Mouse (Mus musculus): Measurements from ENCODE around the gene AI182371. TPM values are rescaled to one million over a fixed set of nuclear protein-coding genes. Genes with fewer than 3 reads are reported as not detected.

AI182371 gene
- polyA plus RNA-seq, 1 experiment, result 0.25 TPM

DNA sequence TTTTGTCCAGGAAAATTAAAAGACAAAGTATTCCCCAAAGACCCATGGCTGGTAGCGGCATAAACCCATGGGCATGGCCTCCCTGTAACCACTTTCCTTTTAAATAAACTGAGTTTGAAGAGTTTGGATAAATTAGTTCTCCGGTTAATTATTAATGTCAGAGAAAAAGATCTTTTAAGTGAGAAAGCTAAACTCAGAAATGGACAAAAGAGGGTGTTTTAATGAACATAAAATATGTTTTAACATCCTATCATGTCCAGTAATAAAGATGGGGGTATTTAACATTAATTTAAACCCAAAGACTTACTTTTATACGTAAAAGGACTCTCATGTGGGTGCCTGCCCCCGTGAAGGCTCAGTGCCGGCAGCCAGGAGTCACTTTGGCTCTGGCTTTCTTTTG is 40.0 kb downstream of the AI182371 start, which contains the start of gene Hc:
Gene Hc (minus strand): TSS at position 101 of the 400 bp plus-strand sequence.
- Histone ChIP-seq H3K4me1 (ENCODE audit: control insufficient read depth, insufficient read depth, insufficient read length) (no peaks in the 10 kb centered on the region), H3K36me3 (ENCODE audit: control insufficient read depth, insufficient read depth, low read length) (no peaks in the 10 kb centered on the region), H3K27ac (ENCODE audit: insufficient read depth, low read length) (no peak within 1 kb of the TSS), H3K4me3 (ENCODE audit: extremely low read depth, insufficient read depth, insufficient read length) (no peak within 1 kb of the TSS), H3K27me3 (ENCODE audit: control insufficient read depth, insufficient read depth, low read length) (no peaks in the 10 kb centered on the region)
- TF ChIP-seq POLR2A (IDR thresholded peaks at IDR 0.05; ENCODE audit: low read depth, low read length) (no peak), CTCF (IDR thresholded peaks at IDR 0.05; ENCODE audit: extremely low read depth, insufficient read depth, insufficient read length, insufficient replicate concordance) (no peak)
- no peak for DNase-seq (ENCODE audit: low read depth in 1 of 2, low spot score in 2 of 2)
- WGBS, result 86% methylated on average over 5 of the region's 5 CpGs

DNA sequence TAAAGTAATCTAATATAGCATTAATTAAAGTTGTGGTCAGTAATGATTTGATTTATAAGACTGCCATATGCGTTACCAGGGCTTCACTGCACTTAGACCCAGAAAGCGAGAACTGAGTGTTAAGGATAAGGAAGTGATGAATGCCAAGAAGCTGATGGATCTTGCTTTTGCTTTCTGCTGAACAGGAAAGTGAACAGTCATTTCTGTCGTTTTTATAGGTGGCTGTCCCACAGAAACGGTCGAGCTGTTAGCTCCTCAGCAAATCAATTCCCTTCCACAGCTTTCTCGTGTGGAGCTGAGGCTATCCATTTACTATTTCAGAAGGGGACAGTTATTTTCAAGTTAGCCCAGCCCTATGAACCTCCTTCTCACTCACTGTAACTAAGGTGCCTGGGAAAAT is 40.4 kb downstream of the AI182371 start:
- Histone ChIP-seq H3K4me3 (ENCODE audit: extremely low read depth, insufficient read depth, insufficient read length) (no peak overlapping the region), H3K27ac (ENCODE audit: insufficient read depth, low read length) (no peak overlapping the region), H3K27me3 (ENCODE audit: control insufficient read depth, insufficient read depth, low read length) (no peaks in the 10 kb centered on the region), H3K36me3 (ENCODE audit: control insufficient read depth, insufficient read depth, low read length) (no peaks in the 10 kb centered on the region), H3K4me1 (ENCODE audit: control insufficient read depth, insufficient read depth, insufficient read length) (no peaks in the 10 kb centered on the region)
- TF ChIP-seq POLR2A (IDR thresholded peaks at IDR 0.05; ENCODE audit: low read depth, low read length) (no peak), CTCF (IDR thresholded peaks at IDR 0.05; ENCODE audit: extremely low read depth, insufficient read depth, insufficient read length, insufficient replicate concordance) (no peak)
- DNase-seq (ENCODE audit: low read depth in 1 of 2, low spot score in 2 of 2), result no peak
- 27% methylated on average over 6 of the region's 6 CpGs for WGBS

DNA sequence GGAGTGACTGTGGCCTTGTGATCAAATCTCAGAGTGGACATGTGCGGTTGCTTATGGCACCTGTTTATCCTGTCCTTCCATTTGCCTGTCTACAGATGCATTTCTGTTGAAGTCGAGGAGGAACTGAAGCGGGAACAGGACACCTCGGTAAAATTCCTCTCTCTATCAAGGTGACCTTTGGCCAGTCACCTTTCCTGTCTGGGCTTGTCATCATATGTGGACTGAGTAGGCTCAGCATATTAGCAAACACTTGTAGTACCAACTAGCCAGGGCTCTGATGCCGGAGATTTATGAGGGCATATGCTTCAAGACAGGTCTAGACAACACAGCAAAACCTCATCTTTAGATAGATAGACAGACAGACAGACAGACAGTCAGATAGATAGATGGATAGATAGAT is 41.1 kb downstream of the AI182371 start:
- TF ChIP-seq POLR2A (IDR thresholded peaks at IDR 0.05; ENCODE audit: low read depth, low read length) (no peak), CTCF (IDR thresholded peaks at IDR 0.05; ENCODE audit: extremely low read depth, insufficient read depth, insufficient read length, insufficient replicate concordance) (no peak)
- Histone ChIP-seq H3K36me3 (ENCODE audit: control insufficient read depth, insufficient read depth, low read length) (no peaks in the 10 kb centered on the region), H3K27ac (ENCODE audit: insufficient read depth, low read length) (no peak overlapping the region), H3K4me1 (ENCODE audit: control insufficient read depth, insufficient read depth, insufficient read length) (no peaks in the 10 kb centered on the region), H3K4me3 (ENCODE audit: extremely low read depth, insufficient read depth, insufficient read length) (no peak overlapping the region), H3K27me3 (ENCODE audit: control insufficient read depth, insufficient read depth, low read length) (no peaks in the 10 kb centered on the region)
- WGBS, result 89% methylated on average over 5 of the region's 5 CpGs
- DNase-seq (ENCODE audit: low read depth in 1 of 2, low spot score in 2 of 2), result no peak

GRCm38 (mm10) chr2:35058325-35058724 is 43.0 kb downstream of the AI182371 start:
- no peak for DNase-seq (ENCODE audit: low read depth in 1 of 2, low spot score in 2 of 2)
- no peak overlapping the region for H3K4me3 ChIP-seq (ENCODE audit: extremely low read depth, insufficient read depth, insufficient read length)
- TF ChIP-seq CTCF (IDR thresholded peaks at IDR 0.05; ENCODE audit: extremely low read depth, insufficient read depth, insufficient read length, insufficient replicate concordance), result no peak
- no peak for TF ChIP-seq POLR2A (IDR thresholded peaks at IDR 0.05; ENCODE audit: low read depth, low read length)
- H3K4me1 ChIP-seq (ENCODE audit: control insufficient read depth, insufficient read depth, insufficient read length), result no peaks in the 10 kb centered on the region
- no peak overlapping the region for H3K27ac ChIP-seq (ENCODE audit: insufficient read depth, low read length)
- WGBS, result 75% methylated on average over 2 of the region's 2 CpGs
- no peaks in the 10 kb centered on the region for H3K36me3 ChIP-seq (ENCODE audit: control insufficient read depth, insufficient read depth, low read length)
- no peaks in the 10 kb centered on the region for H3K27me3 ChIP-seq (ENCODE audit: control insufficient read depth, insufficient read depth, low read length)

GRCm38 (mm10) chr2:35057243-35057642 is 44.1 kb downstream of the AI182371 start:
- TF ChIP-seq POLR2A (IDR thresholded peaks at IDR 0.05; ENCODE audit: low read depth, low read length) (no peak), CTCF (IDR thresholded peaks at IDR 0.05; ENCODE audit: extremely low read depth, insufficient read depth, insufficient read length, insufficient replicate concordance) (no peak)

GRCm38 (mm10) chr2:35048851-35049250 is 52.5 kb downstream of the AI182371 start:
- no peak for TF ChIP-seq POLR2A (IDR thresholded peaks at IDR 0.05; ENCODE audit: low read depth, low read length)
- TF ChIP-seq CTCF (IDR thresholded peaks at IDR 0.05; ENCODE audit: extremely low read depth, insufficient read depth, insufficient read length, insufficient replicate concordance), result peak; percentile 38; the same call in 1 of the 2 replicates
- Histone ChIP-seq H3K4me1 (ENCODE audit: control insufficient read depth, insufficient read depth, insufficient read length) (no peaks in the 10 kb centered on the region), H3K27me3 (ENCODE audit: control insufficient read depth, insufficient read depth, low read length) (no peaks in the 10 kb centered on the region), H3K36me3 (ENCODE audit: control insufficient read depth, insufficient read depth, low read length) (no peaks in the 10 kb centered on the region), H3K27ac (ENCODE audit: insufficient read depth, low read length) (no peak overlapping the region), H3K4me3 (ENCODE audit: extremely low read depth, insufficient read depth, insufficient read length) (no peak overlapping the region)
- DNase-seq (ENCODE audit: low read depth in 1 of 2, low spot score in 2 of 2), result peak; percentile 6 to 37
- 43% methylated on average over 5 of the region's 5 CpGs for WGBS

More at GRCm38 (mm10) chr2:35057243-35057642, 44.1 kb downstream of the AI182371 start:
- Histone ChIP-seq H3K27ac (ENCODE audit: insufficient read depth, low read length) (no peak overlapping the region), H3K36me3 (ENCODE audit: control insufficient read depth, insufficient read depth, low read length) (no peaks in the 10 kb centered on the region), H3K4me1 (ENCODE audit: control insufficient read depth, insufficient read depth, insufficient read length) (no peaks in the 10 kb centered on the region), H3K27me3 (ENCODE audit: control insufficient read depth, insufficient read depth, low read length) (no peaks in the 10 kb centered on the region), H3K4me3 (ENCODE audit: extremely low read depth, insufficient read depth, insufficient read length) (no peak overlapping the region)
- WGBS, result 66% methylated on average over 11 of the region's 11 CpGs
- DNase-seq (ENCODE audit: low read depth in 1 of 2, low spot score in 2 of 2), result no peak

GRCm38 (mm10) chr2:35044956-35045355 is 56.4 kb downstream of the AI182371 start:
- peak; percentile 38; the same call in 1 of the 2 replicates for TF ChIP-seq CTCF (IDR thresholded peaks at IDR 0.05; ENCODE audit: extremely low read depth, insufficient read depth, insufficient read length, insufficient replicate concordance)
- TF ChIP-seq POLR2A (IDR thresholded peaks at IDR 0.05; ENCODE audit: low read depth, low read length), result no peak
- H3K36me3 ChIP-seq (ENCODE audit: control insufficient read depth, insufficient read depth, low read length), result no peaks in the 10 kb centered on the region
- WGBS, result 67% methylated on average over 2 of the region's 2 CpGs
- H3K27ac ChIP-seq (ENCODE audit: insufficient read depth, low read length), result no peak overlapping the region
- H3K4me3 ChIP-seq (ENCODE audit: extremely low read depth, insufficient read depth, insufficient read length), result no peak overlapping the region
- no peaks in the 10 kb centered on the region for H3K4me1 ChIP-seq (ENCODE audit: control insufficient read depth, insufficient read depth, insufficient read length)
- H3K27me3 ChIP-seq (ENCODE audit: control insufficient read depth, insufficient read depth, low read length), result no peaks in the 10 kb centered on the region
- DNase-seq (ENCODE audit: low read depth in 1 of 2, low spot score in 2 of 2), result peak; percentile 8 to 15
